Mouse (Mus musculus): ENCODE data around the gene Olfr33. TPM values are rescaled to one million over a fixed set of nuclear protein-coding genes. Genes with fewer than 3 reads are reported as not detected.

The Olfr33 gene
- not detected in 2 replicates for polyA plus RNA-seq (2016; fragmentation: Nextera tagmentation; extraction: Ambion mirVana)

GRCm38 (mm10) chr7:102718970-102719369, at the start of gene Olfr33:
Olfr33 (minus strand) TSS chr7:102719070.
- Histone ChIP-seq H3K4me3 (no peak within 1 kb of the TSS), H3K36me3 (no peaks in the 10 kb centered on the region), H3K9me3 (replicated peaks) (no peaks in the 10 kb centered on the region), H3K27me3 (ENCODE audit: low read depth, poor library complexity, severe bottlenecking) (no peaks in the 10 kb centered on the region), H3K27ac (replicated peaks) (no peak within 1 kb of the TSS), H3K4me1 (no peaks in the 10 kb centered on the region)
- no peak for DNase-seq (ENCODE audit: low spot score)
- WGBS: 42% methylated on average over 1 of the region's 1 CpGs

- Histone ChIP-seq H3K4me3 (no peak within 1 kb of the TSS), H3K27ac (replicated peaks) (no peak within 1 kb of the TSS), H3K9me3 (replicated peaks) (no peaks in the 10 kb centered on the region), H3K4me1 (no peaks in the 10 kb centered on the region), H3K27me3 (ENCODE audit: low read depth, poor library complexity, severe bottlenecking) (no peaks in the 10 kb centered on the region), H3K36me3 (no peaks in the 10 kb centered on the region)
- 76% methylated on average over 4 of the region's 4 CpGs for WGBS
- DNase-seq (ENCODE audit: low spot score): no peak
Observed at GRCm38 (mm10) chr7:102759266-102759665, 40.4 kb upstream of the Olfr33 start, which contains the start of the genes Olfr560 and Olfr78. Olfr560 (minus strand) TSS chr7:102759366. Olfr78 (minus strand) TSS chr7:102759471.

DNA sequence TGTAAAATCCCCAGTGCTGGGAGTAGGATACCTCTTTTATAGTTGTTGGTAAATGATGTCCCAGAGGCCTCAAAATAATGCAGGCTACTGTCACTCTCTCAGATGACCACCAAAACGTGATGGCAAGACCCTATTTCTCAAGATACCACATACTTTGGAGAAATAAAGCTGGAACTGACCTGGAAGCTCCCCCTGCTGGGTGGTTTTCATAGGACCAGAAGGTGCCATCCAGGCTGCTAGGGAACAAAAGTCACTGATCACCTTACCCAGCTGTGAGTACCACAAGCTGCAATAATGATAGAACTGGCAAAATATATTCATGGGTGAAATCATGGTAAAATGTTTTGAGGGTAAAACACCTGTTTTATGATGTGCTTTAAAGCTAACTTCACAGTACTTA, 33.2 kb upstream of the Olfr33 start:
- H3K27ac ChIP-seq (replicated peaks): no peak overlapping the region
- H3K4me1 ChIP-seq: no peaks in the 10 kb centered on the region
- H3K9me3 ChIP-seq (replicated peaks): no peaks in the 10 kb centered on the region
- H3K36me3 ChIP-seq: no peaks in the 10 kb centered on the region
- 29% methylated on average over 1 of the region's 1 CpGs for WGBS
- no peak for DNase-seq (ENCODE audit: low spot score)
- no peaks in the 10 kb centered on the region for H3K27me3 ChIP-seq (ENCODE audit: low read depth, poor library complexity, severe bottlenecking)
- H3K4me3 ChIP-seq: no peak overlapping the region

- H3K27me3 ChIP-seq (ENCODE audit: low read depth, poor library complexity, severe bottlenecking): no peaks in the 10 kb centered on the region
- no peaks in the 10 kb centered on the region for H3K9me3 ChIP-seq (replicated peaks)
- H3K4me1 ChIP-seq: no peaks in the 10 kb centered on the region
- WGBS: 60% methylated on average over 2 of the region's 2 CpGs
- H3K4me3 ChIP-seq: no peak overlapping the region
- DNase-seq (ENCODE audit: low spot score): no peak
- H3K36me3 ChIP-seq: no peaks in the 10 kb centered on the region
- H3K27ac ChIP-seq (replicated peaks): no peak overlapping the region
Observed at GRCm38 (mm10) chr7:102737705-102738104, 18.8 kb upstream of the Olfr33 start.

DNA sequence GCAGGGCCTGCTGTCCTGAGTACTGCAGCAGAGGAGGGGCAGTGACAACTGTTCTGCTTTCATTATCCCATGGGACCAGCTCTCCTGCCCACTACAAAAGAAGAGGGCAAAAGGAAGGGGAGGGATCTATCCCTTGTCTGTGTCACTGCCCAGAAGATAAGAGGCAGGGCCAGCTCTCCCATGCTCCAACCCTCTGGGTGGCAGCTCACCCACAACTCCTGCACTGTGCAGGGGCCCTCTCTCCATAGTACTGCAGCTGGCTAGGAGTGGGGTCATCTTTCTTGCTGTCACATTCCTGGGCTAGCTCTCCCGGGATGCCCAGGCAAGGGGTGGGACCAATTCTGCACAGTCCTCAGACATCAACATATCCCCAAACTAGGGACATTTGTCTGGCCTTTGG, 14.9 kb upstream of the Olfr33 start:
- DNase-seq (ENCODE audit: low spot score): no peak
- no peaks in the 10 kb centered on the region for H3K36me3 ChIP-seq
- H3K27ac ChIP-seq (replicated peaks): no peak overlapping the region
- no peak overlapping the region for H3K4me3 ChIP-seq
- 75% methylated on average over 1 of the region's 1 CpGs for WGBS
- H3K27me3 ChIP-seq (ENCODE audit: low read depth, poor library complexity, severe bottlenecking): no peaks in the 10 kb centered on the region
- no peaks in the 10 kb centered on the region for H3K4me1 ChIP-seq
- no peaks in the 10 kb centered on the region for H3K9me3 ChIP-seq (replicated peaks)

GRCm38 (mm10) chr7:102727391-102727790, 8.5 kb upstream of the Olfr33 start, which contains the start of gene Olfr559:
Olfr559 (minus strand) TSS chr7:102727491.
- DNase-seq (ENCODE audit: low spot score): no peak
- Histone ChIP-seq H3K27ac (replicated peaks) (no peak within 1 kb of the TSS), H3K9me3 (replicated peaks) (no peaks in the 10 kb centered on the region), H3K36me3 (no peaks in the 10 kb centered on the region), H3K4me3 (no peak within 1 kb of the TSS), H3K27me3 (ENCODE audit: low read depth, poor library complexity, severe bottlenecking) (no peaks in the 10 kb centered on the region), H3K4me1 (no peaks in the 10 kb centered on the region)

GRCm38 (mm10) chr7:102701915-102702314, 17.0 kb downstream of the Olfr33 start, which contains the start of gene Olfr558:
Olfr558 (plus strand) TSS chr7:102702215.
- H3K27ac ChIP-seq (replicated peaks): no peak within 1 kb of the TSS
- no peaks in the 10 kb centered on the region for H3K27me3 ChIP-seq (ENCODE audit: low read depth, poor library complexity, severe bottlenecking)
- no peaks in the 10 kb centered on the region for H3K4me1 ChIP-seq
- H3K4me3 ChIP-seq: no peak within 1 kb of the TSS
- no peaks in the 10 kb centered on the region for H3K36me3 ChIP-seq
- DNase-seq (ENCODE audit: low spot score): no peak
- no peaks in the 10 kb centered on the region for H3K9me3 ChIP-seq (replicated peaks)

GRCm38 (mm10) chr7:102698461-102698860, 20.4 kb downstream of the Olfr33 start:
- H3K36me3 ChIP-seq: no peaks in the 10 kb centered on the region
- no peaks in the 10 kb centered on the region for H3K4me1 ChIP-seq
- no peak overlapping the region for H3K27ac ChIP-seq (replicated peaks)
- WGBS: 86% methylated on average over 7 of the region's 7 CpGs
- H3K27me3 ChIP-seq (ENCODE audit: low read depth, poor library complexity, severe bottlenecking): no peaks in the 10 kb centered on the region
- no peaks in the 10 kb centered on the region for H3K9me3 ChIP-seq (replicated peaks)
- DNase-seq (ENCODE audit: low spot score): no peak
- no peak overlapping the region for H3K4me3 ChIP-seq

DNA sequence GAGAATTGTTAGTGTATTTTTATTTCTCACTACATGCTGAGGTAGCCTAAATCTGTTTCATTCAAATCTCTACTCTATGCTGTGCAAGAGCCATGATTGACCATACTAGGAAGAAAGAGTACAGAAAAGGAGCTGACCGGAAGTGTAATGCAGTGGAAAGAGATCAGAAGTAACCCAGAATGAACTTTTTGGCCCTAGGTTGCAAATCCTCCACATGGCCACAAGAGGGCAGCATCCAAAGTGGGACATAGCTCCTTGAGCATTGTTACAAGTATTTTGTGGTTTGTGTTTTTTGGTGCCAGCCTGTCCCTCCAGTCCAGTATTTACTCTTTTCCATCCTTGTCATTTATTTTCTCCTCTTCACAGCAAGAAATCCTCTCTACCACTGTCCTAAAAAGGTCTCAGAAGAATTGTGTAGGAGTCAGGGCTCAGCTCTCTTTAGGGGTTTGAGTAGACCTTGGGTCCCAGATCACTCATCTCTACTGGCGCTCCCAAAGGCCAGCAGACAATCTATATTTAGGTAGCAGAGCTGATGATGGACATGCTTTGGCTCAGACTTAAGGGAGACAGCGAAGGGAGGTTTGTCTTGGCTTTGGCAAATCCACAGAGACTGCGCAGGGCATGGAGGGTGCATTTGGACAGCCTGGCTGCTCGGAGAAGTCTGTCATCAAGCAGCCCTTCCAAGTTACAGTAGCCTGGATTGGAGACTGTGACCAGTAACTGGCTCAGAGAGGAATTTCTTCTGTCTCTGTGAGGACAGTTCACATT, 23.3 kb downstream of the Olfr33 start, which contains the start of gene Olfr557:
Gene Olfr557 (plus strand): TSS at position 553 of the 768 bp plus-strand sequence.
- DNase-seq (ENCODE audit: low spot score): peak; percentile 35
- no peaks in the 10 kb centered on the region for H3K27me3 ChIP-seq (ENCODE audit: low read depth, poor library complexity, severe bottlenecking)
- H3K27ac ChIP-seq (replicated peaks): no peak within 1 kb of the TSS
- H3K36me3 ChIP-seq: no peaks in the 10 kb centered on the region
- 83% methylated on average over 5 of the region's 5 CpGs for WGBS
- no peak within 1 kb of the TSS for H3K4me3 ChIP-seq
- no peaks in the 10 kb centered on the region for H3K4me1 ChIP-seq
- H3K9me3 ChIP-seq (replicated peaks): no peaks in the 10 kb centered on the region

DNA sequence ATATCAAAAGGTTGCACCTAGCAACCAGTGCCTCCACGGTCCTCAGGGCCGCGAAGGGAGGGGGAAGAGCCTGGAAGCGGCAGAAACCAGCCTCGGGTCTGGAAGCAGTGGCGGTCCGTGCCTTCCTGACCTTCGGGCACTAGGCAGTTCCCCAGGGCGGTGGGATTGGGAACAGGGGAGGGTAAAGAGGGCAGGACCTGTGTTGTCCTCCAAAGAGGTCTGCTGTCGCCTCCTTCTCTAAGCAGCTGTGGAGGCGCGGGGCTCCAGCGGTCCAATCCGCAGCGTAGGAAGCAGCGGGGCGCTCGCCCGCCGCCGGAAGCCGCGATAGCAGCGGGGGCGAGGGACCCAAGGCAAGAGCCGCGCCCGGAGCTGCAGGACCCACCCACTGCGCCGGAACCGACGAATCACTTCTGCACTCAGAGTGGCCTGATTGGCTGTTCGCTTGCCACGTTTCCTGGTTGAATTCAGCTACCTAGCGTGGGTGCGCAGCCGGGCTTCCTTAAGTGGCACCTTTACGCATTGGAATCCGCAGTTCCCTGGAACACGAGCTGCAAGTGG, 31.8 kb downstream of the Olfr33 start, which contains the start of gene Trim68:
Gene Trim68 (minus strand): TSS at position 384 of the 558 bp plus-strand sequence.
- peak; percentile 92 for DNase-seq (ENCODE audit: low spot score)
- H3K27ac ChIP-seq (replicated peaks): peak within 1 kb of the TSS; percentile 89
- no peaks in the 10 kb centered on the region for H3K27me3 ChIP-seq (ENCODE audit: low read depth, poor library complexity, severe bottlenecking)
- WGBS: under 1% methylated on average over 40 of the region's 40 CpGs
- H3K4me1 ChIP-seq: peaks cover 6% of the 10 kb centered on the region; the same call in 1 of the 2 replicates
- no peaks in the 10 kb centered on the region for H3K9me3 ChIP-seq (replicated peaks)
- H3K4me3 ChIP-seq: peak within 1 kb of the TSS; percentile 69
- no peaks in the 10 kb centered on the region for H3K36me3 ChIP-seq

- H3K27ac ChIP-seq (replicated peaks): no peak overlapping the region
- DNase-seq (ENCODE audit: low spot score): no peak
- H3K9me3 ChIP-seq (replicated peaks): no peaks in the 10 kb centered on the region
- 88% methylated on average over 1 of the region's 1 CpGs for WGBS
- no peak overlapping the region for H3K4me3 ChIP-seq
- H3K27me3 ChIP-seq (ENCODE audit: low read depth, poor library complexity, severe bottlenecking): no peaks in the 10 kb centered on the region
- H3K4me1 ChIP-seq: 0 out of 2 replicates have a peak, but pooled peaks cover 3% of the 10 kb centered on the region
- H3K36me3 ChIP-seq: 0 out of 2 replicates have a peak, but pooled peaks cover 2% of the 10 kb centered on the region
Observed at GRCm38 (mm10) chr7:102681916-102682315, 37.0 kb downstream of the Olfr33 start.

DNA sequence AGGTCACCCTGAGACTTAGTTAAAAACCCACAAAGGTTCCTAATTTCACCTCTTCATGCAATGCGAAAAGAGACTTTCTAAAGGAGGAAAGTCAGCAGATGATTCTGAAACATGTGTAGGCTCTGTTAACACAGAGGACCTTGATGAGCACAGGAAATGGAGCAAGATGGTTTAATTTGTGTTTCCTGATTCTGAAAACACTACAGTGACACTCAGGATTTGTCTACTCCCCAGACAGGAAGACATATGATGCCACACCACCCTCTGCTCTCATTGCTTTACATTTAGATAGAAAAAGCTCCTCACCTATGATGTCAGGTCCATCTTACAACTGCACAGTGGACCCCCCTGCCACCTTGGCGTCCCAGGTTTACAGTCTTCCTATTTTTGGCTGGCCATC, 42.6 kb downstream of the Olfr33 start:
- H3K27ac ChIP-seq (replicated peaks): no peak overlapping the region
- H3K27me3 ChIP-seq (ENCODE audit: low read depth, poor library complexity, severe bottlenecking): no peaks in the 10 kb centered on the region
- no peaks in the 10 kb centered on the region for H3K4me1 ChIP-seq
- no peak for DNase-seq (ENCODE audit: low spot score)
- WGBS: 85% methylated on average over 2 of the region's 2 CpGs
- H3K36me3 ChIP-seq: 0 out of 2 replicates have a peak, but pooled peaks cover 2% of the 10 kb centered on the region
- H3K9me3 ChIP-seq (replicated peaks): no peaks in the 10 kb centered on the region
- H3K4me3 ChIP-seq: no peak overlapping the region

GRCm38 (mm10) chr7:102665378-102665777, 53.5 kb downstream of the Olfr33 start:
- no peak for DNase-seq (ENCODE audit: low spot score)

More at GRCm38 (mm10) chr7:102665378-102665777, 53.5 kb downstream of the Olfr33 start:
- no peaks in the 10 kb centered on the region for H3K4me1 ChIP-seq
- no peak overlapping the region for H3K4me3 ChIP-seq
- no peaks in the 10 kb centered on the region for H3K9me3 ChIP-seq (replicated peaks)
- H3K27me3 ChIP-seq (ENCODE audit: low read depth, poor library complexity, severe bottlenecking): no peaks in the 10 kb centered on the region
- H3K36me3 ChIP-seq: no peaks in the 10 kb centered on the region
- WGBS: 55% methylated on average over 2 of the region's 2 CpGs
- H3K27ac ChIP-seq (replicated peaks): no peak overlapping the region

Measured in midbrain, embryonic 10.5 days (tissue).